Mouse (Mus musculus) CH12.LX (cell line): ENCODE measurements at regions not wholly inside any gene's neighbourhood (a gene's known extent, or its start where the extent isn't known, plus 50 kb on each side); places are given as distances from the start of the nearest gene placed in this dataset.

Experiments used
- DNase-seq: peaks from one replicate; pipeline ENCODE4 v3.0.0-alpha.2; 2013; ENCODE audit errors: extremely low read depth
- H3K27ac ChIP-seq: 2 replicates; pipeline ENCODE4 v1.5.1; 2012; ENCODE audit warnings: low read depth, mild to moderate bottlenecking, control low read depth, moderate library complexity; ENCODE audit not compliant: insufficient read depth
- H3K27me3 ChIP-seq: replicated peaks from 2 replicates; pipeline ENCODE3; 2012; ENCODE audit warnings: inconsistent platforms
- H3K36me3 ChIP-seq, 2 experiments: replicated peaks in 1 of 2; 2 replicates each; pipeline versions ENCODE3 to v1.6.1; 2012; ENCODE audit warnings: inconsistent platforms in 1 of 2, low read length in 1 of 2, mild to moderate bottlenecking in 1 of 2, mixed read lengths in 1 of 2, moderate library complexity in 1 of 2; ENCODE audit not compliant: control insufficient read depth in 1 of 2, insufficient read depth in 1 of 2
- H3K4me1 ChIP-seq, 2 experiments: 2 replicates each; pipeline ENCODE4 v1.6.1; 2012; ENCODE audit warnings: inconsistent platforms in 1 of 2, moderate library complexity in 1 of 2; ENCODE audit not compliant: insufficient read depth in 2 of 2, control insufficient read depth in 1 of 2
- H3K4me2 ChIP-seq: 2 replicates; pipeline ENCODE4 v1.6.1; 2012; ENCODE audit warnings: low read depth, mild to moderate bottlenecking, control low read depth; ENCODE audit not compliant: poor library complexity, insufficient read depth, severe bottlenecking
- H3K4me3 ChIP-seq, 3 experiments: fragments of 150-350 bp in 1 of 3; sonication (generic) in 1 of 3; replicated peaks in 1 of 3; 2 replicates each; pipeline versions ENCODE3 to v1.5.1; 2011 to 2012; ENCODE audit warnings: low read depth in 2 of 3, low read length in 2 of 3, mild to moderate bottlenecking in 2 of 3, moderate library complexity in 2 of 3, control low read depth in 1 of 3, improper control_type of control experiment in 1 of 3, inconsistent platforms in 1 of 3, mixed read lengths in 1 of 3; ENCODE audit not compliant: poor library complexity in 1 of 3
- H3K79me2 ChIP-seq: replicated peaks from 2 replicates; pipeline ENCODE4 v1.6.1; 2012; ENCODE audit warnings: mild to moderate bottlenecking, moderate library complexity; ENCODE audit not compliant: control insufficient read depth, poor library complexity, insufficient read depth, severe bottlenecking; ENCODE audit errors: extremely low read depth
- H3K9ac ChIP-seq: 2 replicates; pipeline ENCODE4 v1.6.1; 2012; ENCODE audit warnings: low read depth, mild to moderate bottlenecking, control low read depth, moderate library complexity; ENCODE audit not compliant: insufficient read depth
- H3K9me3 ChIP-seq: replicated peaks from 2 replicates; pipeline ENCODE3; 2012; ENCODE audit warnings: low read length, inconsistent platforms, mixed read lengths
- CHD1 ChIP-seq: IDR thresholded peaks from 2 replicates; pipeline ENCODE4 v1.6.1; 2012; ENCODE audit warnings: low read depth, low read length, improper control_type of control experiment, inconsistent platforms
- CHD2 ChIP-seq: IDR thresholded peaks from 2 replicates; pipeline ENCODE4 v1.6.1; 2011; ENCODE audit warnings: low read length, improper control_type of control experiment
- CTCF ChIP-seq, 2 experiments: IDR thresholded peaks in 1 of 2; conservative IDR thresholded peaks in 1 of 2; 2 replicates each; pipeline ENCODE4 v1.5.1; 2011 to 2012; ENCODE audit warnings: low read depth in 2 of 2, low read length in 2 of 2, improper control_type of control experiment in 1 of 2, inconsistent platforms in 1 of 2, mild to moderate bottlenecking in 1 of 2, moderate library complexity in 1 of 2
- E2F4 ChIP-seq: IDR thresholded peaks from 2 replicates; pipeline ENCODE4 v1.6.1; 2011; ENCODE audit warnings: low read depth, low read length, improper control_type of control experiment; ENCODE audit not compliant: insufficient replicate concordance
- EP300 ChIP-seq: IDR thresholded peaks from 2 replicates; pipeline ENCODE4 v1.6.1; 2011; ENCODE audit warnings: low read length, improper control_type of control experiment
- GABPA ChIP-seq: IDR thresholded peaks from 2 replicates; pipeline ENCODE4 v1.6.1; 2012; ENCODE audit warnings: low read depth, low read length, improper control_type of control experiment, inconsistent platforms; ENCODE audit not compliant: insufficient replicate concordance
- JUN ChIP-seq: IDR thresholded peaks from 2 replicates; pipeline ENCODE4 v1.6.1; 2011; ENCODE audit warnings: low read depth, mild to moderate bottlenecking, low read length, improper control_type of control experiment, moderate library complexity; ENCODE audit not compliant: insufficient read depth
- MAX ChIP-seq: IDR thresholded peaks from 2 replicates; pipeline ENCODE4 v1.6.1; 2011; ENCODE audit warnings: low read length, improper control_type of control experiment
- MXI1 ChIP-seq: IDR thresholded peaks from 2 replicates; pipeline ENCODE4 v1.6.1; 2011; ENCODE audit warnings: mild to moderate bottlenecking, low read depth, low read length, improper control_type of control experiment
- MYC ChIP-seq: IDR thresholded peaks from 2 replicates; pipeline ENCODE4 v1.6.1; 2011; ENCODE audit warnings: low read depth, mild to moderate bottlenecking, improper control_type of control experiment, low read length
- NELFE ChIP-seq: IDR thresholded peaks from 2 replicates; pipeline ENCODE4 v1.6.1; 2011; ENCODE audit warnings: low read depth, low read length, improper control_type of control experiment
- NRF1 ChIP-seq: IDR thresholded peaks from 2 replicates; pipeline ENCODE4 v1.6.1; 2014; ENCODE audit warnings: low read depth, mild to moderate bottlenecking, inconsistent platforms, low read length, improper control_type of control experiment, moderate library complexity
- POLR2AphosphoS2 ChIP-seq: IDR thresholded peaks from 2 replicates; pipeline ENCODE4 v1.6.1; 2011; ENCODE audit warnings: low read depth, low read length, improper control_type of control experiment
- RAD21 ChIP-seq: IDR thresholded peaks from 2 replicates; pipeline ENCODE4 v1.6.1; 2011; ENCODE audit warnings: low read depth, mild to moderate bottlenecking, low read length, improper control_type of control experiment, moderate library complexity
- SMC3 ChIP-seq: IDR thresholded peaks from 2 replicates; pipeline ENCODE4 v1.6.1; 2011; ENCODE audit warnings: low read depth, low read length, improper control_type of control experiment
- TBP ChIP-seq: conservative IDR thresholded peaks from 2 replicates; pipeline ENCODE4 v1.6.1; 2011; ENCODE audit warnings: low read depth, low read length, improper control_type of control experiment
- TCF12 ChIP-seq: IDR thresholded peaks from 2 replicates; pipeline ENCODE4 v1.6.1; 2014; ENCODE audit warnings: low read depth, mild to moderate bottlenecking, inconsistent platforms, low read length, improper control_type of control experiment
- USF1 ChIP-seq: IDR thresholded peaks from 2 replicates; pipeline ENCODE4 v1.6.1; 2014; ENCODE audit warnings: low read depth, mild to moderate bottlenecking, inconsistent platforms, low read length, improper control_type of control experiment
- ZC3H11A ChIP-seq: IDR thresholded peaks from 2 replicates; pipeline ENCODE4 v1.6.1; 2012; ENCODE audit warnings: low read depth, mild to moderate bottlenecking, inconsistent platforms, low read length, improper control_type of control experiment
- ZMIZ1 ChIP-seq: IDR thresholded peaks from 2 replicates; pipeline ENCODE4 v1.6.1; 2012; ENCODE audit warnings: low read depth, mild to moderate bottlenecking, inconsistent platforms, low read length, improper control_type of control experiment
- dilution Hi-C: fragments of 300-500 bp; cut with MboI; formaldehyde crosslinking; loops from 2 replicates; pipeline ENCODE4 v1.14.3; 2020; ENCODE audit warnings: low sequenced_read_pairs; ENCODE audit not compliant: extremely low pct_unique_long_range_greater_than_20kb, extremely low pct_ligation_motif_present
- in situ Hi-C: fragments of 300-500 bp; cut with MboI; formaldehyde crosslinking; loops from 3 replicates; pipeline ENCODE4 v1.14.3; 2019; ENCODE audit warnings: low sequenced_read_pairs, low pct_ligation_motif_present, low pct_unique_long_range_greater_than_20kb, mixed read lengths

DNA sequence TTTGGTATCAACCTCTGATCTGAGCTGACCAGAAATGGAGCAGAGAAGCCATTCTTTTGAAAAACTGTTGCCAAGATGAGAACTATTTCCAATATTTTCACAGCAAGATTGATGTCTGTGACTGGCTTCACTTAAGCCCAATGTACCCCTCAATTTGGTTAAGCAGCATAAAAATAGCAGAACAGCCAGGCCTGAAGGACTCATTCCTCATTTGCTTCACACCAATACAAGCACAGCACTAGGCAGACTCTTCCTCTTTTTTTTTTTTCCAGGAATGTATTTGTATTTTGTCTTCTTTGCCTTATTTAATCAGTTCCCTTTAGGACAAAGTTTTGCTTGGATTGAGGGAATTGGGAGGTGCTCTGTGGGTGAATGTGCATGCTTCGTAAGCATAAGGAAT, 441.4 kb upstream of the Btbd3 start:
- Histone ChIP-seq H3K36me3 (no peaks in the 10 kb centered on the region), H3K4me1 (no peaks in the 10 kb centered on the region), H3K4me3 (no peak overlapping the region), H3K27ac (no peak overlapping the region), H3K4me2 (no peak overlapping the region), H3K27me3 (no peaks in the 10 kb centered on the region), H3K79me2 (no peaks in the 10 kb centered on the region), H3K9me3 (peaks cover 44% of the 10 kb centered on the region), H3K9ac (no peak overlapping the region)
- in situ Hi-C loops = no loop called here
- no peak for TF ChIP-seq MYC
- TF ChIP-seq ZC3H11A = no peak
- TF ChIP-seq TBP = no peak
- DNase-seq = no peak
- dilution Hi-C loops = no loop called here

DNA sequence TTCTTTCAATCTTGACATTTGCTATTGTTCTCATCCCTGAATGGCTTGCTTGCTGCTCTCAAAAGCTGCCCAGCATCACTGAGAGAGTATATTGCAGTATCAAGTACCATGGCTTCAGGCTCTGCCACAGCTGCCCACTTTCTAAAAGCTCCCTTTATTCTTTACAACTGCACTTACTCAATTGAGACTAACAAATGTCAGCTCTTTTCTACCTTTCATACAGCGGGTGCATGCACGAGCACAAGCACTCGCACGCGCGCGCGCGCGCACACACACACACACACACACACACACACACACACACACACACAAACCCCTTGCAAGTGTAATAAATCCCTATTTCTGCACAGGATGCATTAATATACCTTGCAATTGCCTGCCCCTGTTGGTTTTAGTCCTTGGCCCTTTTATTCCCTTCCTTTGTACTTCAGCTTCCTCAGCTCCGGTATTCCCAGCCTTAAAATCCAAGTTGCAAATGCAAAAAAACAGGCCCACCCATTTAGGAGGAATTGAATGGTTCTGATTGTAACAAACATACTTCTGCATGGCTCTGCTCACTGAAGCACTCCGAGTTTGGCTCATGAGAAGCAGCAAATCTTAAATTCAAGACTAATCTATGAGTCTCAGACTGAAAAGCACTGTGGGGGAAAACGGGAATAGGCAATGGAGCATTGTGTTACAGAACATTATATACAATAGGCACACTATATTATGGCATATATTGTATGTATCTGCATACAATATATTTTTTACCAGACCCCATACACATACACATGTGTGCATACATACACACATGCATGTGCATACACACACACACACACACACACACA, 447.7 kb upstream of the Btbd3 start:
- no peaks in the 10 kb centered on the region for H3K36me3 ChIP-seq
- dilution Hi-C loops = no loop called here
- H3K4me2 ChIP-seq = no peak overlapping the region
- TF ChIP-seq MXI1 (no peak), USF1 (no peak), ZMIZ1 (no peak), GABPA (no peak), NRF1 (no peak), NELFE (no peak), E2F4 (no peak), CHD2 (no peak), POLR2AphosphoS2 (no peak), EP300 (no peak), TCF12 (no peak), MAX (no peak), JUN (no peak), CHD1 (no peak), SMC3 (no peak), RAD21 (no peak), CTCF (conservative IDR thresholded peaks at IDR 0.05 in 1 of 2, IDR thresholded peaks at IDR 0.05 in 1 of 2; ENCODE audit: low read depth in 2 of 2, low read length in 2 of 2) (no peak), ZC3H11A (no peak)
- H3K9ac ChIP-seq = no peak overlapping the region
- no peaks in the 10 kb centered on the region for H3K4me1 ChIP-seq
- DNase-seq = no peak
- H3K4me3 ChIP-seq = no peak overlapping the region
- no peaks in the 10 kb centered on the region for H3K79me2 ChIP-seq
- H3K9me3 ChIP-seq = peaks cover 29% of the 10 kb centered on the region
- in situ Hi-C loops = no loop called here
- no peaks in the 10 kb centered on the region for H3K27me3 ChIP-seq
- H3K27ac ChIP-seq = no peak overlapping the region
